Mouse (Mus musculus) ES-E14 (cell line): ENCODE measurements at regions not wholly inside any gene's neighbourhood (a gene's known extent, or its start where the extent isn't known, plus 50 kb on each side); places are given as distances from the start of the nearest gene placed in this dataset.
"Not testable (repeated sequence)": the region's sequence is repeated elsewhere in the genome, so short reads cannot be mapped to it uniquely, and the experiment has no call there.

ENCODE experiments used
- DNase-seq: peaks from one replicate; pipeline ENCODE4 v3.0.0-alpha.2; 2013; ENCODE audit warnings: low read depth, low spot score
- H3K27ac ChIP-seq: 2 replicates; pipeline ENCODE4 v1.5.1; 2012; ENCODE audit warnings: low read depth, mild to moderate bottlenecking, low read length, moderate library complexity, mixed read lengths; ENCODE audit not compliant: poor library complexity, insufficient read depth, severe bottlenecking
- H3K36me3 ChIP-seq: 2 replicates; pipeline ENCODE4 v1.6.1; 2012; ENCODE audit warnings: mild to moderate bottlenecking, low read length, moderate library complexity, mixed read lengths; ENCODE audit not compliant: control insufficient read depth, poor library complexity, insufficient read depth, severe bottlenecking
- H3K4me1 ChIP-seq, 2 experiments: fragments of 150-350 bp in 1 of 2; sonication (generic) in 1 of 2; 2 replicates each; pipeline ENCODE4 v1.6.1; 2012; ENCODE audit warnings: low read length in 2 of 2, mild to moderate bottlenecking in 1 of 2, mixed read lengths in 1 of 2; ENCODE audit not compliant: control insufficient read depth in 2 of 2, insufficient read depth in 2 of 2, poor library complexity in 1 of 2
- H3K4me3 ChIP-seq, 2 experiments: fragments of 150-350 bp in 1 of 2; sonication (generic) in 1 of 2; 2 replicates each; pipeline ENCODE4 v1.5.1; 2012; ENCODE audit warnings: low read length in 2 of 2, low read depth in 1 of 2, mild to moderate bottlenecking in 1 of 2, mixed read lengths in 1 of 2; ENCODE audit not compliant: insufficient read depth in 1 of 2, poor library complexity in 1 of 2, severe bottlenecking in 1 of 2
- H3K9ac ChIP-seq: 2 replicates; pipeline ENCODE4 v1.6.1; 2012; ENCODE audit warnings: low read depth, mild to moderate bottlenecking, low read length, mixed read lengths; ENCODE audit not compliant: poor library complexity, insufficient read depth, severe bottlenecking
- H3K9me3 ChIP-seq: fragments of 150-350 bp; sonication (generic); 2 replicates; pipeline ENCODE4 v1.6.1; 2012; ENCODE audit warnings: low read depth, mild to moderate bottlenecking, low read length; ENCODE audit not compliant: control insufficient read depth, insufficient read depth
- CHD2 ChIP-seq: IDR thresholded peaks from 2 replicates; pipeline ENCODE4 v1.6.1; 2014; ENCODE audit warnings: mild to moderate bottlenecking, low read depth, low read length, inconsistent platforms
- HCFC1 ChIP-seq: IDR thresholded peaks from 2 replicates; pipeline ENCODE4 v1.6.1; 2012; ENCODE audit warnings: low read length, inconsistent platforms, borderline replicate concordance; ENCODE audit not compliant: insufficient read depth
- MAFK ChIP-seq: IDR thresholded peaks from 2 replicates; pipeline ENCODE4 v1.6.1; 2014; ENCODE audit warnings: mild to moderate bottlenecking, low read depth, low read length, inconsistent platforms; ENCODE audit not compliant: insufficient read depth
- ZC3H11A ChIP-seq: IDR thresholded peaks from 2 replicates; pipeline ENCODE4 v1.6.1; 2012; ENCODE audit warnings: low read depth, mild to moderate bottlenecking, inconsistent platforms, low read length, borderline replicate concordance
- ZNF384 ChIP-seq: IDR thresholded peaks from 2 replicates; pipeline ENCODE4 v1.6.1; 2012; ENCODE audit warnings: low read depth, low read length, inconsistent platforms
- in situ Hi-C, 2 experiments: fragments of 600-800 bp; cut with MboI; formaldehyde crosslinking; loops; one replicate each; pipeline ENCODE4 v1.15.1; 2025; ENCODE audit warnings: low sequenced_read_pairs in 2 of 2, inconsistent platforms in 1 of 2; ENCODE audit not compliant: unreplicated experiment in 2 of 2

DNA sequence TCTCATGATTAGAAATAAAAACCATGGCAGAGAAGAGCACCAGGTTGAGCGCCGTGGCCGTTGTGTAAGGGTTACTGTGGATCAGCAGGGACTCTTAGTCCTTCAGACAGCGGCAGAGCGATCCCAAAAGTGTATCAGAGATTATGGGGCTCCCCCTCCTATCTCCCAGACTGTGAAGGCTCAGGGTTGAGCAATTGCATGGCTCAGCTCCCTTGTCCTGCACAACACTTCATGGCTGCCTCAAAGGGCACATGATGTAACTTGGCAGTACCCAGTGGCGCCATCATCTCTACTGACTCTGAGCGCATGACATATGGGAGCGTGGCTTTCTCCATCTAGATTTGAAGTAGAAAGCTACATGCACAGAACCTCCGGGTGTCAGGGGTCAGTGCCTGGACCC lies 108.3 kb downstream of the Tcp10c start:
- H3K27ac ChIP-seq, H3K9me3 ChIP-seq, H3K4me3 ChIP-seq, in situ Hi-C loops, H3K9ac ChIP-seq, H3K4me1 ChIP-seq, H3K36me3 ChIP-seq, DNase-seq: not testable (repeated sequence)

DNA sequence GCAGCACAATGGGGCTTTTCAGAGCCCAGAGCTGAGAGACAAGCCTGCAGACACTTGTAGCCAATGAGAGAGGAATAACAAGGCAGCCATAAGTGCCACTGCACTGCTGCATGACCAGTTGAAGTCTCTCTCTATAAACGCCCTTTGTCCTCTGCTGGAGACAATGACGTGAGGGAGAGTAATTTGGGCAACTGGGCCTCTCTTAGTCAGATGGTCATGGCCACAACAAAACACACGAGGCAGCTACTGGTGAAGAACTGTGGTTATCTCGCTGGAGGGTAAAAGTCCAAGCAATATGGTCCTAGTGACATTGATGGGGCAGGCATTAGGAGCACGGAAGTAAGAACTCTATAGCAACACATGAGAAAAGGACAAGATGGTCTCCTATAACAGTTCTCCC lies 111.5 kb downstream of the Tcp10c start:
- H3K4me3 ChIP-seq, H3K27ac ChIP-seq, DNase-seq, in situ Hi-C loops, H3K9me3 ChIP-seq, H3K36me3 ChIP-seq, H3K4me1 ChIP-seq, H3K9ac ChIP-seq: not testable (repeated sequence)

- H3K9ac ChIP-seq, H3K4me1 ChIP-seq, H3K27ac ChIP-seq, H3K9me3 ChIP-seq, H3K4me3 ChIP-seq, H3K36me3 ChIP-seq, DNase-seq: not testable (repeated sequence)
- in situ Hi-C loops: loop anchor here in 1 of 2 experiments (10.0 kb wide), 1 partner anchor 365 kb away; no protein-coding TSS in a partner anchor
These were observed 115.6 kb downstream of the Tcp10c start for GRCm38 (mm10) chr17:13469867-13470380.

DNA sequence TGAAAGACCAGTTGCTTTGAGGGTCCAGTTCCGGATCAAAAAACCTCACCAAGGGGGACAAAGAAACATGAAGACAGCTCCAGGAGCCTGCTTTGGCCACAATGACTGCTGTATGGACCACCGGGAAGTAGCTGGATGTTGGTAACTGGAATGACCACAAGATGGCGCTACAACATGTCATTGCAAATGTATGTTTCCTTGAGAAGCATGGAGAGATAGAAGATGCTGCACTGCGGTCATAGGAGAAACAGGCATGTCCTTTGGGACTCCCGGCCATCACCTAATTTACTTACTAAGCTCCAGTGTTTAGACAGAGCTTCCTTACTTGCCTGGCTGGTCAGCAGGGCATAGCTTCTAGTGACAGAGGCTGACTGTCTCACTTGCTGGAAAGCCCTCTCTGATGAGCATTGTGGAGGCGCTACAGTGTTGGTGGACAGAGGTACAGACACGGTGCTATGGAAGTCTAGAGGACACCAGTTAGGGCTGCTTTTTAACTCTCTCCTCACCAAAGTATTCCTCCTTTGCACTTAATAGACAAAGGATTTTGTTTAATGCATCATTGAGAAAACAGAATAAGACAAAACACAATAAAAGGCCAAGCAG lies 118.2 kb downstream of the Tcp10c start:
- TF ChIP-seq ZC3H11A (peak; percentile 80; the same call in 1 of the 2 replicates), HCFC1 (no peak), CHD2 (no peak)
- in situ Hi-C loops: loop anchor here in 1 of 2 experiments (10.0 kb wide), 1 partner anchor 362 kb away; no protein-coding TSS in a partner anchor
- peak; percentile 67 for DNase-seq
- H3K9ac ChIP-seq: no peak overlapping the region
- no peaks in the 10 kb centered on the region for H3K4me1 ChIP-seq
- no peak overlapping the region for H3K27ac ChIP-seq
- no peaks in the 10 kb centered on the region for H3K9me3 ChIP-seq
- H3K4me3 ChIP-seq: no peak overlapping the region
- no peaks in the 10 kb centered on the region for H3K36me3 ChIP-seq

DNA sequence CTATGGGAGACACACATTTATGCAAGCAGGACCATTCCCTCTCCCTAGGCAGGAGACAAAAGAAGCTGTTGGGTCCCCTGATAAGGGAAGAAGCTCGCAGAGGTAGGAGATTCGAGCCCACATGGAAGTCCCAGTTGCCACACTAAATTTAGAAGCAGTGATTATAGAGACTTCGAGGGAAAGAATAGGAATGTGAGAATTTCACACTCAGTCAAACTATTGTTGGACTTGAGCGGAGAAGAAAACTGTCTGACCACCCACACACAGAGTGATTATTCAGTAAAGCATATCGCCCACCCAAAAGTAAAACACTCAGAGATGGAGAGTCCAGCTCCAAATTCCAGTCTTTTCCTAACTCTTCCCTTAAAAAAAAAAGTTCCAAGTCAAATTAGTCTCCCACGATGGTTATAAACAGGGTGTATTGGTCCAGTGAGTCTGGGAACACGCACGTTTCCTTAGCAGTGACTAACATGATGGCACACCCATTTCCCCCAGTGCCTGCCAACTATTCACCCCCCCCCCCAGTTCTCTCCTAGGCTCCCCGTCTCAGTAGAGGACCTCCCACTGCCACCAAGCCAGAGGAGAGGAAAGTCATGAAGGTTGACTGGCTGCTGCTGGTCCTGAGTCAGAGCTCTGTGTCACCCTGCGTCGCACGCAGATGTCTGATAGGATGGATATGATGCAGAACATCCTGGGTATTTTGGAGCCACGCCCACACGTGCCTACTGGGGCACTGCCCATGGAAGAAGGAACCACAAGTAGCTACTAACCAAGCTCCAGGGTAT lies 120.1 kb downstream of the Tcp10c start:
- no peak overlapping the region for H3K27ac ChIP-seq
- no peaks in the 10 kb centered on the region for H3K36me3 ChIP-seq
- no peak for TF ChIP-seq HCFC1
- TF ChIP-seq MAFK: no peak
- TF ChIP-seq CHD2: no peak
- no peak for TF ChIP-seq ZNF384
- no peak for TF ChIP-seq ZC3H11A

More for the DNA sequence above, 120.1 kb downstream of the Tcp10c start:
- no peaks in the 10 kb centered on the region; a peak in 1 of 4 replicates for H3K4me1 ChIP-seq
- H3K9me3 ChIP-seq: no peaks in the 10 kb centered on the region
- H3K4me3 ChIP-seq: no peak overlapping the region
- in situ Hi-C loops: loop anchor here in 1 of 2 experiments (10.0 kb wide), 1 partner anchor 360 kb away; no protein-coding TSS in a partner anchor
- no peak for DNase-seq
- H3K9ac ChIP-seq: no peak overlapping the region
